Mouse (Mus musculus) heart, adult 2 months (tissue): Measurements from ENCODE around the gene Pop4.

Experiments used
- CTCF ChIP-seq: fragments of 200-600 bp; IDR thresholded peaks from 2 replicates; pipeline ENCODE4 v1.8.1; 2022; ENCODE audit warnings: antibody characterized with exemption, mild to moderate bottlenecking, moderate library complexity
- EP300 ChIP-seq: fragments of 200-500 bp; IDR thresholded peaks from 2 replicates; pipeline ENCODE4 v1.6.1; 2011; ENCODE audit warnings: low read depth, low read length, control low read depth; ENCODE audit not compliant: insufficient read depth
- POLR2A ChIP-seq: fragments of 200-500 bp; IDR thresholded peaks from 2 replicates; pipeline ENCODE4 v1.6.1; 2011; ENCODE audit warnings: mild to moderate bottlenecking, low read depth, low read length, control low read depth; ENCODE audit not compliant: insufficient read depth

GRCm38 (mm10) chr7:38219526-38219925, 51.7 kb downstream of the Pop4 start:
- TF ChIP-seq POLR2A = no peak
- TF ChIP-seq CTCF = no peak
- TF ChIP-seq EP300 = no peak
